Mouse (Mus musculus) liver, postnatal 0 days (tissue): ENCODE data around the gene Caln1.

Source experiments
- CTCF ChIP-seq: sonication (generic); IDR thresholded peaks from 2 replicates; pipeline ENCODE4 v1.5.1; 2016; ENCODE audit warnings: antibody characterized with exemption, low read depth
- EP300 ChIP-seq: IDR thresholded peaks from 2 replicates; pipeline ENCODE4 v1.6.1; 2016; ENCODE audit warnings: antibody characterized with exemption, low read depth, mild to moderate bottlenecking

DNA sequence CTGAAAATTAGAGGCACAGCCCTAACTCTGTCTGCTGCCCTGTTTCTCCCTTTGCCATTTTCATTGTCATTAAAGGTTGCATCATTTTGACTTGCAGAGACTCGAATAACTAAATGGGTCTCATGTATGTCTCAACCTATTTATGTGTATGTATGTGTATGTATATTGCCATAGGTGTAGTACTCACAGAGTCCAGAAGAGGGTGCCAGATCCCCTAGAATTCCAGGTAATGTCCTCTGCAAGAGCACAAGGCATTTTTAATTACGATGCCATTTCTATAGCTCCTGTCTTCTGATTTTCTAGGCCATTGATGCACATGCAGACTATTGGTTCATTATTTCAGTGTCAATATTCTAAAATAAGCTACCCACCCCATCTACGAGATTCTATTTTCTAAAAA lies 388.3 kb downstream of the Caln1 start:
- TF ChIP-seq CTCF (peak; percentile 38; the same call in 1 of the 2 replicates), EP300 (no peak)
